Mouse (Mus musculus): ENCODE data around the gene Nf1. TPM values are rescaled to one million over a fixed set of nuclear protein-coding genes. Genes with fewer than 3 reads are reported as not detected.

The Nf1 gene
- polyA plus RNA-seq, 1 experiment from 2014 or later, result 7.0 TPM

GRCm38 (mm10) chr11:79584191-79584590, 244.7 kb downstream of the Nf1 start:
- no peaks in the 10 kb centered on the region for H3K9me3 ChIP-seq
- H3K27me3 ChIP-seq (replicated peaks), result no peaks in the 10 kb centered on the region
- no peak overlapping the region for H3K4me3 ChIP-seq
- peak; percentile 84 for ATAC-seq (replicated peaks)
- H3K4me1 ChIP-seq, result no peaks in the 10 kb centered on the region
- WGBS, result 3% methylated on average over 5 of the region's 5 CpGs
- no peak overlapping the region for H3K27ac ChIP-seq
- no peaks in the 10 kb centered on the region; the same call in 1 of the 2 replicates for H3K36me3 ChIP-seq (replicated peaks)
- no peak overlapping the region for H3K4me2 ChIP-seq
- no peak overlapping the region for H3K9ac ChIP-seq

GRCm38 (mm10) chr11:79589317-79590075, 250.0 kb downstream of the Nf1 start:
- Histone ChIP-seq H3K4me2 (no peak overlapping the region), H3K9me3 (no peaks in the 10 kb centered on the region), H3K27me3 (replicated peaks) (no peaks in the 10 kb centered on the region), H3K4me1 (peaks cover 36% of the 10 kb centered on the region), H3K36me3 (replicated peaks) (no peaks in the 10 kb centered on the region), H3K9ac (no peak overlapping the region), H3K27ac (no peak overlapping the region), H3K4me3 (no peak overlapping the region)
- 61% methylated on average over 14 of the region's 14 CpGs for WGBS
- no peak for ATAC-seq (replicated peaks)

- Histone ChIP-seq H3K9me3 (no peaks in the 10 kb centered on the region), H3K9ac (peak within 1 kb of the TSS; percentile 87), H3K4me3 (peak within 1 kb of the TSS; percentile 83), H3K4me1 (peaks cover 46% of the 10 kb centered on the region), H3K4me2 (peak within 1 kb of the TSS; percentile 73), H3K27ac (peak within 1 kb of the TSS; percentile 90), H3K36me3 (replicated peaks) (no peaks in the 10 kb centered on the region), H3K27me3 (replicated peaks) (no peaks in the 10 kb centered on the region)
- ATAC-seq (replicated peaks), result peak; percentile 79
- WGBS, result under 1% methylated on average over 69 of the region's 98 CpGs
Observed at GRCm38 (mm10) chr11:79590664-79591590, 251.4 kb downstream of the Nf1 start, which contains the start of gene Rab11fip4. Gene Rab11fip4, plus strand, starts transcription at chr11:79591212.

- H3K9me3 ChIP-seq, result no peaks in the 10 kb centered on the region
- H3K27me3 ChIP-seq (replicated peaks), result no peaks in the 10 kb centered on the region
- no peaks in the 10 kb centered on the region for H3K36me3 ChIP-seq (replicated peaks)
- peak overlapping the region; percentile 73 for H3K4me2 ChIP-seq
- H3K9ac ChIP-seq, result peak overlapping the region; percentile 87
- 9% methylated on average over 5 of the region's 5 CpGs for WGBS
- peaks cover 46% of the 10 kb centered on the region for H3K4me1 ChIP-seq
- ATAC-seq (replicated peaks), result peak; percentile 56
- H3K27ac ChIP-seq, result peak overlapping the region; percentile 90
- peak overlapping the region; percentile 83 for H3K4me3 ChIP-seq
Observed at GRCm38 (mm10) chr11:79591591-79591975, 252.1 kb downstream of the Nf1 start.

- 28% methylated on average over 11 of the region's 11 CpGs for WGBS
- no peak for ATAC-seq (replicated peaks)
- H3K36me3 ChIP-seq (replicated peaks), result no peaks in the 10 kb centered on the region
- H3K27me3 ChIP-seq (replicated peaks), result no peaks in the 10 kb centered on the region
- H3K27ac ChIP-seq, result no peak overlapping the region
- H3K4me2 ChIP-seq, result peak overlapping the region; percentile 73
- peak overlapping the region; percentile 83 for H3K4me3 ChIP-seq
- H3K9ac ChIP-seq, result peak overlapping the region; percentile 87; the same call in 1 of the 2 replicates
- no peaks in the 10 kb centered on the region for H3K9me3 ChIP-seq
- H3K4me1 ChIP-seq, result peaks cover 46% of the 10 kb centered on the region
Observed at GRCm38 (mm10) chr11:79593495-79593894, 254.0 kb downstream of the Nf1 start.

- WGBS, result 53% methylated on average over 2 of the region's 2 CpGs
- no peaks in the 10 kb centered on the region for H3K36me3 ChIP-seq (replicated peaks)
- peaks cover 50% of the 10 kb centered on the region for H3K4me1 ChIP-seq
- H3K4me3 ChIP-seq, result no peak overlapping the region
- no peak for ATAC-seq (replicated peaks)
- no peaks in the 10 kb centered on the region for H3K27me3 ChIP-seq (replicated peaks)
- peak overlapping the region; percentile 56; the same call in 1 of the 2 replicates for H3K27ac ChIP-seq
- no peaks in the 10 kb centered on the region for H3K9me3 ChIP-seq
- H3K4me2 ChIP-seq, result 0 out of 2 replicates have a peak overlapping the region, but pooled peaks have one; percentile 5
- peak overlapping the region; percentile 16; the same call in 1 of the 2 replicates for H3K9ac ChIP-seq
Observed at GRCm38 (mm10) chr11:79610454-79610853, 271.0 kb downstream of the Nf1 start.

- WGBS, result 5% methylated on average over 13 of the region's 13 CpGs
- Histone ChIP-seq H3K9me3 (no peaks in the 10 kb centered on the region), H3K4me2 (0 out of 2 replicates have a peak overlapping the region, but pooled peaks have one; percentile 5), H3K36me3 (replicated peaks) (no peaks in the 10 kb centered on the region), H3K4me1 (peaks cover 47% of the 10 kb centered on the region), H3K9ac (0 out of 2 replicates have a peak overlapping the region, but pooled peaks have one; percentile 5), H3K27me3 (replicated peaks) (no peaks in the 10 kb centered on the region), H3K4me3 (no peak overlapping the region), H3K27ac (peak overlapping the region; percentile 56; the same call in 1 of the 2 replicates)
- ATAC-seq (replicated peaks), result peak; percentile 56; the same call in 1 of the 2 replicates
Observed at GRCm38 (mm10) chr11:79611011-79611666, 271.6 kb downstream of the Nf1 start.

GRCm38 (mm10) chr11:79612046-79612600, 272.6 kb downstream of the Nf1 start:
- H3K36me3 ChIP-seq (replicated peaks), result no peaks in the 10 kb centered on the region
- H3K4me2 ChIP-seq, result no peak overlapping the region
- ATAC-seq (replicated peaks), result no peak
- H3K9me3 ChIP-seq, result no peaks in the 10 kb centered on the region
- no peak overlapping the region for H3K9ac ChIP-seq
- H3K27me3 ChIP-seq (replicated peaks), result no peaks in the 10 kb centered on the region
- H3K4me1 ChIP-seq, result peaks cover 44% of the 10 kb centered on the region
- 0% methylated on average over 1 of the region's 1 CpGs for WGBS
- no peak overlapping the region for H3K27ac ChIP-seq
- no peak overlapping the region for H3K4me3 ChIP-seq

GRCm38 (mm10) chr11:79613084-79613483, 273.6 kb downstream of the Nf1 start:
- no peaks in the 10 kb centered on the region for H3K36me3 ChIP-seq (replicated peaks)
- H3K4me2 ChIP-seq, result no peak overlapping the region
- H3K4me3 ChIP-seq, result no peak overlapping the region
- H3K9ac ChIP-seq, result no peak overlapping the region
- no peak overlapping the region for H3K27ac ChIP-seq
- peaks cover 40% of the 10 kb centered on the region for H3K4me1 ChIP-seq
- no peak for ATAC-seq (replicated peaks)
- 24% methylated on average over 3 of the region's 3 CpGs for WGBS
- no peaks in the 10 kb centered on the region for H3K9me3 ChIP-seq
- H3K27me3 ChIP-seq (replicated peaks), result no peaks in the 10 kb centered on the region

GRCm38 (mm10) chr11:79613711-79614110, 274.2 kb downstream of the Nf1 start:
- no peak for ATAC-seq (replicated peaks)
- Histone ChIP-seq H3K27me3 (replicated peaks) (no peaks in the 10 kb centered on the region), H3K27ac (no peak overlapping the region), H3K9me3 (no peaks in the 10 kb centered on the region), H3K36me3 (replicated peaks) (no peaks in the 10 kb centered on the region), H3K9ac (no peak overlapping the region), H3K4me2 (no peak overlapping the region), H3K4me3 (no peak overlapping the region), H3K4me1 (peaks cover 35% of the 10 kb centered on the region)
- WGBS, result 61% methylated on average over 4 of the region's 4 CpGs

GRCm38 (mm10) chr11:79614880-79615279, 275.4 kb downstream of the Nf1 start:
- Histone ChIP-seq H3K4me3 (no peak overlapping the region), H3K9me3 (no peaks in the 10 kb centered on the region), H3K4me1 (peaks cover 28% of the 10 kb centered on the region), H3K27me3 (replicated peaks) (no peaks in the 10 kb centered on the region), H3K4me2 (no peak overlapping the region), H3K36me3 (replicated peaks) (no peaks in the 10 kb centered on the region), H3K27ac (no peak overlapping the region), H3K9ac (no peak overlapping the region)
- no peak for ATAC-seq (replicated peaks)
- WGBS, result 85% methylated on average over 3 of the region's 3 CpGs
